Mouse (Mus musculus) layer of hippocampus, postnatal 14 days (tissue): ENCODE measurements at regions not wholly inside any gene's neighbourhood (a gene's known extent, or its start where the extent isn't known, plus 50 kb on each side); places are given as distances from the start of the nearest gene placed in this dataset.
A peak's percentile ranks its signal among the peaks of the same experiment; 100 is the strongest.

Source experiments
- DNase-seq, 2 experiments: peaks; one replicate each; pipeline ENCODE4 v3.0.0; 2021 to 2022; ENCODE audit warnings: low spot score in 2 of 2, mixed read lengths in 1 of 2

- no peak for DNase-seq
These were observed 291.5 kb downstream of the Ptpru start for GRCm38 (mm10) chr4:131546422-131547200.

- DNase-seq = peak in 1 of 2 experiments; percentile 45
These were observed 288.5 kb downstream of the Ptpru start for GRCm38 (mm10) chr4:131549581-131549980.

- DNase-seq = no peak
These were observed 279.6 kb downstream of the Ptpru start for GRCm38 (mm10) chr4:131558513-131558912.

- DNase-seq = no peak
These were observed 274.2 kb downstream of the Ptpru start for GRCm38 (mm10) chr4:131563851-131564250.

GRCm38 (mm10) chr4:131565203-131565602, 272.9 kb downstream of the Ptpru start:
- no peak for DNase-seq

GRCm38 (mm10) chr4:131567241-131567640, 270.8 kb downstream of the Ptpru start:
- DNase-seq = no peak

- DNase-seq = no peak
These were observed 268.9 kb downstream of the Ptpru start for GRCm38 (mm10) chr4:131569156-131569555.

GRCm38 (mm10) chr4:131577571-131577970, 260.5 kb downstream of the Ptpru start:
- no peak for DNase-seq

- no peak for DNase-seq
These were observed 252.1 kb downstream of the Ptpru start for GRCm38 (mm10) chr4:131585946-131586345.

- no peak for DNase-seq
These were observed 250.6 kb downstream of the Ptpru start for GRCm38 (mm10) chr4:131587536-131587935.

- no peak for DNase-seq
These were observed 248.0 kb downstream of the Ptpru start for GRCm38 (mm10) chr4:131590136-131590535.

- no peak for DNase-seq
These were observed 246.6 kb downstream of the Ptpru start for GRCm38 (mm10) chr4:131591456-131591855.

GRCm38 (mm10) chr4:131597996-131598395, 240.1 kb downstream of the Ptpru start:
- DNase-seq = peak in 1 of 2 experiments; percentile 15

GRCm38 (mm10) chr4:131614434-131614833, 223.7 kb downstream of the Ptpru start:
- DNase-seq = no peak

GRCm38 (mm10) chr4:131615587-131615986, 222.5 kb downstream of the Ptpru start:
- DNase-seq = peak; percentile 37 to 54

GRCm38 (mm10) chr4:131638105-131638504, 200.0 kb downstream of the Ptpru start:
- DNase-seq = no peak

GRCm38 (mm10) chr4:131656034-131656433, 182.1 kb downstream of the Ptpru start:
- DNase-seq = no peak

GRCm38 (mm10) chr4:131657922-131658321, 180.2 kb downstream of the Ptpru start:
- DNase-seq = no peak

- DNase-seq = peak in 1 of 2 experiments; percentile 13
These were observed 177.2 kb downstream of the Ptpru start for GRCm38 (mm10) chr4:131660931-131661330.

- DNase-seq = no peak
These were observed 166.1 kb downstream of the Ptpru start for GRCm38 (mm10) chr4:131671784-131672515.

- no peak for DNase-seq
These were observed 160.1 kb downstream of the Ptpru start for GRCm38 (mm10) chr4:131677966-131678365.

- no peak for DNase-seq
These were observed 154.9 kb downstream of the Ptpru start for GRCm38 (mm10) chr4:131683176-131683575.
